Mouse (Mus musculus): ENCODE measurements around the gene Vezf1.

- TF ChIP-seq GATA1 (IDR thresholded peaks at IDR 0.05; ENCODE audit: low read length) (no peak), TAL1 (IDR thresholded peaks at IDR 0.05; ENCODE audit: low read length) (no peak)
Observed at GRCm38 (mm10) chr11:88049732-88050131, 18.3 kb upstream of the Vezf1 start.
